Mouse (Mus musculus) erythroblast, adult 5-6 weeks (primary cell): ENCODE measurements around the gene Aldh1l2. TPM values are rescaled to one million over a fixed set of nuclear protein-coding genes. Genes with fewer than 3 reads are reported as not detected.
"Not testable (repeated sequence)": the region's sequence is repeated elsewhere in the genome, so short reads cannot be mapped to it uniquely, and the experiment has no call there.

Experiments
- ATAC-seq: replicated peaks from 2 replicates; pipeline ENCODE4 v1.8.0; 2016; ENCODE audit warnings: moderate number of reproducible peaks, mild to moderate bottlenecking, moderate TSS enrichment, inconsistent platforms; ENCODE audit not compliant: poor library complexity, low FRiP score, severe bottlenecking
- total RNA-seq, 2 experiments: library from RNA; stranded (forward) in 1 of 2; stranded (reverse) in 1 of 2; fragments of 150-400 nt in 1 of 2; fragments of 200-764, 138-1000 nt in 1 of 2; gene quantifications; 2 replicates each; pipeline versions ENCODE4 v1.2.3 to v1.2.4; 2015 to 2017; ENCODE audit warnings: low replicate concordance in 2 of 2

The Aldh1l2 gene
- total RNA-seq (2015; ENCODE audit: low replicate concordance) (not detected in 2 replicates), total RNA-seq (2017; ENCODE audit: low replicate concordance) (not detected in 2 replicates)

- ATAC-seq: peak; percentile 73
Measured at GRCm38 (mm10) chr10:83533910-83534283, at the start of gene Aldh1l2. Gene Aldh1l2, minus strand, starts transcription at chr10:83534140.

DNA sequence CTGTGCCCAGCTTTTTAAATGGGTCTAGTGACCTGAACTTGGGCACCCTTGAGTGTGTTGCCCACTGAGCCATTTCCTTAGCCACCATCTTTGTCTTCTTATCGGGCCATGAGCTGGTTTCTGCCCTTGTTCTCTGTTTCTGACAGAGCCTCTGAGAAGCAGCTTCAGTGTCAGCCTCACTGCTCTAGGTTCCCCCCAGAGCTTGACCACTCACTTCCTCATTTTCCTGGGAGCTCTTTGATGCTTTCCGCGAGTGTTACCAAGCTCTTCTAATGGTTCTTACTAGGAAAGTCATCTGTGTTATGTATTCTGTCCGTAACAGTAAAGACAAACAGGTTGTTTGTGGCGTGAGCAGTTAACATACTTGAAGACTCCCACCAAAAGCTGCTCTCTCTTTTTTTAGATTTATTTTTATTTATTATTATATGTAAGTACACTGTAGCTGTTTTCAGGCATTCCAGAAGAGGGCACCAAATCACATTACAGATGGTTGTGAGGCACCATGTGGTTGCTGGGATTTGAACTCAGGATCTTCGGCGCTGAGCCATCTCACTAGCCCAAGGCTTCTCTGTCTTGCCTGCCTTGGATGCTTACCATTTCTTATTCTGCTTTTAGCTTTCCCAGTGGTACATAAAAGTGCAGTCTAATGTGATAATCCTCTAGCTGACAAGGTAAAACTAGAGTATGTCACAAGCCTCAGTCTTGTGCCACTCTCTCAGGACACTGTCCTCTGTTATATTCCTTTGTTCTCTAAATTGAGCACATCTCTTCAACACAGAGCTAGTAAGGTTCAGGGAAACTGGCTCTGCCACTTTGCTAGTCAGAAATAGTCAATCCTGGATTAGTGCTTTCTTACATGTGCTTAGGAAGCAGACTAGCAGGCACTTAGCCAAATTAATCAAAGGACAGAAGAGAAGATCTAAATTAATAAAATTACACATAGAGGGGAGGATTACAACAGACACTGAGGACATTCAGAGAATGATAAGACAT is 31.8 kb upstream of the Aldh1l2 start:
- no peak for ATAC-seq

DNA sequence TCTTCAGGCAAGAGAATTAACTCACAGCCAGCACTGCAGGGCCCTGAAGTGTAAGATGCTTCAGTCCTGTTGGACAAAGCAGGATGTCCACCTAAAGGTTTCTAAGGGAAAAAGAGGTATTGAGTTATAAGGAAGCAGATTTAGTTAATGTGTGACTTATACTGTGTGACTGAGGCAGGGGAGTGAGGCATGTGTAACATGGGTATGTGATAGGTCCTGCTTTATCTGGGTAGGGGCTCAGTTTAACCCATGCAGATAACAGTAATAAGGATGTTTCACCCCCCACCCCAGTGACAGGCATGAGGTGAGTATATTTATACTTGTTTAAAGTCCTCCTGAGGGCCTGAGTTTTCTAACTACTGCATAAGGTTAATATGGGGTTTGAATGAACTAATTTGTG is 29.1 kb upstream of the Aldh1l2 start:
- ATAC-seq: no peak

- ATAC-seq: no peak
Measured at GRCm38 (mm10) chr10:83545341-83545740, 11.4 kb upstream of the Aldh1l2 start.

- peak; percentile 27 for ATAC-seq
Measured at GRCm38 (mm10) chr10:83544103-83544479, 10.2 kb upstream of the Aldh1l2 start.

GRCm38 (mm10) chr10:83543439-83544102 is 9.6 kb upstream of the Aldh1l2 start, which contains the start of gene Washc4:
Gene Washc4, plus strand, starts transcription at chr10:83543752.
- peak; percentile 100 for ATAC-seq

DNA sequence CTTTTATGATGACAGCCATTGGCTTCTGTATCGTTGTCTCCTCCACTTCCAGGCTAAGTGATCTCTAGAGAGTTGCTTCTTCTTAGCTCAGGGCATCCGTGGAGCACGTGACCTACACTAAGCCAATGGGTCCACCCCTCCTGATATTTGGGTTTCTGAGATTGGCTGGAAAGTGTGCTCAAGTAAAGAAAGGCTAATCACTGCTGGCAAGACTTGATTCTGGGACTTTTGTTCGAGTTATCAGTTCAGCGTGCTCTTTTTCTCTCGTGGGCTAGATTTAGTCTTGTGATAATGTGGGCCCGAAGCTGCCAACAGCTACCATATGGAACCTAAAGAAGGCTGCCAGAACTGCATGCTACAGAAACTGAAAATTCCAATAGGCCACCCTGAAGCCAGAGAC is 8.3 kb upstream of the Aldh1l2 start:
- ATAC-seq: no peak

DNA sequence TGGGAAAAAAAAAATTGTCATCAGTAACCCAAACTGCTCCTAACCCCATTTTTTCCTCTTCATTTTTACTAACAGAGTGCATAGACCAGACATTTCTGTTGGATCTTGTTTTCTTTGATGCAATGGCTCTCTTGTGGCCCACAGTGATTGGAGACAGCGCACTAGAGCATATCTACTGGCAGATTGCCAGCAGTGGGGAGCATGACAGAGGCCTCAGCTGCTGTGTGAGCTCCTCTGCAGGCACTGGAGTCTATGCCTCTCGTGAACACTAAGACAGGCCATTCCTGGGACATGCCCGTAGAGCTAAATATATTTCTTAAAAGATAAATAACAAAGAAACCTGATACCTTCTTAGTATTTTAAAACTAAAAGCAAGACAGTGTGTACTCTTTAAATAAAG is 6.2 kb upstream of the Aldh1l2 start:
- no peak for ATAC-seq

DNA sequence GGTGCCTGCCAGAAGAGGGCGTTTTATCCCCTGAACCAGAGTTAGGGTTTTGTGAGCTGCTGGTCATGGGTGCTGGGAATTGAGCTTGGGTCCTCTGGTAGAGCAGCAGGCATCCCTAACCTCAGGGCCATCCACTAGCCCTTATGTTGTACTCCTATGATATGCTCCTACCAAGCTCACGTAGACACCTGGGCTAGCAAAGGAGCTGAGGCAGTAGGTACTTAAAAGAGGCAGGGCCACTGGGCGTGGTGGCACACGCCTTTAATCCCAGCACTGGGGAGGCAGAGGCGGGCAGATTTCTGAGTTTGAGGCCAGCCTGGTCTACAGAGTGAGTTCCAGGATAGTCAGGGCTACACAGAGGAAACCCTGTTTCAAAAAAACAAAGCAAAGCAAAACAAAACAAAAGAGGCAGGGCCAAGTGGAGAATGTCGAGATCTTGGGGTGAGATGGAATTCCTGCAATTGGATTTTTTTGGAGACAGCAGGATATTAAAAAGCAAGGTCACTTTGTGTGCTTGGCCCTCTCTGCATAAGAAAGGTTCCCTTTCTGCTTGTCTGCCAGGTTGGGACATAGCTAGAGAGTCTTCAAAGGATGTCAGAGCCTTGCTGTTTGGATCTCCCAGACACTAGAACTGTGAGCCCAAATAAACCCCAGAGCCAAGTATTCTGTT is 5.5 kb upstream of the Aldh1l2 start:
- ATAC-seq: no peak

DNA sequence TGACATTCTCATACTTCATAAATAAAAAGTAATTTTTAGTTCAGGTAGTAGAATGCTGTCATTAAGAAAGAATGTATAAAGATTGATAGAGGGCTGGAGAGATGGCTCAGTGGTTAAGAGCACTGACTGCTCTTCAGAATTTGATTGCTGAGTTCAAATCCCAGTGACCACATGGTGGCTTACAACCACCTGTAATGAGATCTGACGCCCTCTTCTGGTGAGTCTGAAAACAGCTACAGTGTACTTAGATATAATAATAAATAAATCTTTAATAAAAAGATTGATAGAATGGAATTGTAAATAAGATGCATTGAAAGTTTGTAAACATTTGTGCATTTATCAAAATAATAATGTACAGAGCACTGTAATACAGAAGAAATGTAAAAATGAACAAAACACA is 2.5 kb upstream of the Aldh1l2 start:
- no peak for ATAC-seq

DNA sequence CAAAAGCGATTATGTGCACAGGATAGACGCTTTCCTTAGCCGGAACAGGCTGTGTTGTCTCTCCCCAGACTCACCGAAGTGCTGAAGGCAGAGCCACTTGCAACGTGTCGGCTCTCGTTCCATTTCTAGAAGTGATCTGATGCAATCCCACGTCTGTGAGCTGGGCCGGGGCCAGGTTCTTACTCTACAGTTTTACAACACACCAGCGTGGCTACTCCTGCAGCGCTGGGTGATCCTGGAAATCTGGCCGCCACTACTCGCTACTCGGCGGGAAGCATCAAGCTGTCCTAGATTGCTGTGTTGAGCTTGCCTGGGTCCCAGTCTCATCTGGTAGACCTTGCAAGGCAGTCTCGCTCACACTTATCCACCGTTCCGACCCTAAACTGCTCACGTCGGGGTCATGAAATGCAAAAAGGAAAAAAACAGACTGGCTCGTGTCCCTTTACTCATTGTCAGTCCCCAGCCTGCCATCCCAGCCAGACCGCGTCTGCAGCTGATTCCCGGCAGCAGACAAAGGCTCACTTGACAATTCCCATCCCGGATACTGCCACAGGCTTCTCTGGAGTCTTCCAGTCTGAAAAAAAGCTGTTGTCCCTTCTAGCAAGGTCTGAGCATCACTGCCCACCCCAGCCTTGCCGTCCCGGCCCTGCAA is 556 bp downstream of the Aldh1l2 start:
- ATAC-seq: no peak

GRCm38 (mm10) chr10:83530384-83530967 is 3.5 kb downstream of the Aldh1l2 start:
- no peak for ATAC-seq

GRCm38 (mm10) chr10:83524238-83524637 is 9.7 kb downstream of the Aldh1l2 start:
- not testable (repeated sequence) for ATAC-seq

DNA sequence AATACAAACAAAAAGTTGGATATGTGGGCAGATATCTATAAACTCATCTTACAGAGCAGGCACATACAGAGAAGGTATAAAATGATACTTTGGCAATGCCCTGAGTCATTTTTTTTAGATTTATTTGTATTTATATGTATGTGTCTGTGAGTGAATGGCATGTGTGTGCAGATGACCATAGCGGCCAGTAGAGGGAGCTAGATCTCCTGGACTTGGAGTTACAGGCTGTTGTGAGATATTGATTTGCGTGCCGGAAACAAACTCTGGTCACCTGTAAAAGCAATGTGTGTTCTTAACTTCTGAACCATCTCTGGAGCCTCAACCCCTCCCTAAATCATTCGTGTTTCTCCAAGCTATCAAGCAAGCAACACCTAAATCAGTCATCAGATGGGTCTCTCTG is 12.9 kb downstream of the Aldh1l2 start:
- ATAC-seq: no peak

DNA sequence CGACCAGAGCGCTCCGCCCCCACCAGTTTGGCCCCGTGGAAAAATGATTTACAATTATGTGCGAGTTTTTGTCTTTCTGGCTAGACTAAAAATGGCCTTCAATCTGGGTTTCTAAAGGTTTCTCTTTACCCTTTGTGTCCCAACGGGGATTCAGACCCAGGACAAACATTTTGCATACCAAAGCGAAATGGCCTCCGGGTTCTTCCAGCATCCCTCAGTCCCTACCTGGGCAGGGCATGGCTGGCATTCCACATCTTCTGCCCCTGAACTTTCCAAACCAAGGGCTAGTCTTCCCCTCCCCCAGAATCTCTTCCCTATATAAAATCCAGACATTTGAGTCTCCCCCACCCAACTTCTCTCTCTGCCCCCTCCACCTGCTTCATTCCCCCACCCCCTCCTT is 20.2 kb downstream of the Aldh1l2 start:
- no peak for ATAC-seq

DNA sequence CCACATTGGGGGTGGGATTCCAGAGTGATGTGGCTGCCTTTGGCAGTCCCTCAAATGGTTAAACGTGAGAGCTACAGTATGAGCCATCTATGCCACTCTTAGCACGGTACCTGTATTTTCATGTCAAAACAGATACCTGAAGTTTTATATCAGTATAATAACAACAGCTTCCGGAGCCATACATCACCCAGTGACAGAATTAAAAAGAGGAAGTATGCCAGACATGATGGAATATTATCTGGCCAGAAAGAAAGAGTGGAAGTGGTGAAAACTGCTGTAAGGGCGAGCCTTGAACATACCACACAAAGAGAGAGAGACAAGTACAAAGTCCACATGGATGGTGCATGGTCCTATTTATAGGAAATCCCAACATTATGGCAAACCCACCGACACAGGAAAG is 22.6 kb downstream of the Aldh1l2 start:
- no peak for ATAC-seq

- no peak for ATAC-seq
Measured at GRCm38 (mm10) chr10:83508962-83509660, 24.8 kb downstream of the Aldh1l2 start.

GRCm38 (mm10) chr10:83497321-83497720 is 36.6 kb downstream of the Aldh1l2 start:
- no peak for ATAC-seq

GRCm38 (mm10) chr10:83490506-83490905 is 43.4 kb downstream of the Aldh1l2 start:
- ATAC-seq: no peak
